Mouse (Mus musculus): Measurements from ENCODE around the gene Stk40. TPM values are rescaled to one million over a fixed set of nuclear protein-coding genes. Genes with fewer than 3 reads are reported as not detected.
A peak's percentile ranks its signal among the peaks of the same experiment; 100 is the strongest.
"Not testable (repeated sequence)": the region's sequence is repeated elsewhere in the genome, so short reads cannot be mapped to it uniquely, and the experiment has no call there.

Gene Stk40
- polyA plus RNA-seq, 1 experiment from 2014 or later, result 14.6 TPM

GRCm38 (mm10) chr4:126161456-126161855, 57.7 kb downstream of the Stk40 start:
- WGBS, result 90% methylated on average over 6 of the region's 6 CpGs
- Histone ChIP-seq H3K27me3 (replicated peaks; ENCODE audit: control insufficient read depth, insufficient read depth, low read length) (no peaks in the 10 kb centered on the region), H3K4me3 (ENCODE audit: low read depth, low read length) (no peak overlapping the region), H3K9me3 (ENCODE audit: control insufficient read depth) (no peaks in the 10 kb centered on the region), H3K36me3 (ENCODE audit: control insufficient read depth, insufficient read depth) (peaks cover 12% of the 10 kb centered on the region), H3K4me1 (replicated peaks; ENCODE audit: control insufficient read depth, insufficient read depth, low read length) (no peaks in the 10 kb centered on the region; the same call in 1 of the 2 replicates), H3K9ac (ENCODE audit: low read depth, low read length) (no peak overlapping the region), H3K27ac (ENCODE audit: low read depth, low read length) (no peak overlapping the region), H3K4me2 (replicated peaks; ENCODE audit: low read depth) (no peak overlapping the region)
- TF ChIP-seq CTCF (IDR thresholded peaks at IDR 0.05; ENCODE audit: low read depth), result no peak
- ATAC-seq, result no peak

GRCm38 (mm10) chr4:126161986-126162385, 58.2 kb downstream of the Stk40 start:
- Histone ChIP-seq H3K4me2 (replicated peaks; ENCODE audit: low read depth) (peak overlapping the region; percentile 99), H3K27ac (ENCODE audit: low read depth, low read length) (no peak overlapping the region), H3K9ac (ENCODE audit: low read depth, low read length) (no peak overlapping the region), H3K36me3 (ENCODE audit: control insufficient read depth, insufficient read depth) (peaks cover 17% of the 10 kb centered on the region), H3K9me3 (ENCODE audit: control insufficient read depth) (no peaks in the 10 kb centered on the region), H3K27me3 (replicated peaks; ENCODE audit: control insufficient read depth, insufficient read depth, low read length) (no peaks in the 10 kb centered on the region), H3K4me3 (ENCODE audit: low read depth, low read length) (peak overlapping the region; percentile 69), H3K4me1 (replicated peaks; ENCODE audit: control insufficient read depth, insufficient read depth, low read length) (no peaks in the 10 kb centered on the region; the same call in 1 of the 2 replicates)
- 70% methylated on average over 8 of the region's 9 CpGs for WGBS
- ATAC-seq, result no peak
- TF ChIP-seq CTCF (IDR thresholded peaks at IDR 0.05; ENCODE audit: low read depth), result no peak

GRCm38 (mm10) chr4:126162544-126163066, 58.8 kb downstream of the Stk40 start:
- WGBS, result under 1% methylated on average over 44 of the region's 44 CpGs
- ATAC-seq, result peak; percentile 91
- no peak for TF ChIP-seq CTCF (IDR thresholded peaks at IDR 0.05; ENCODE audit: low read depth)
- H3K27me3 ChIP-seq (replicated peaks; ENCODE audit: control insufficient read depth, insufficient read depth, low read length), result no peaks in the 10 kb centered on the region
- no peaks in the 10 kb centered on the region; the same call in 1 of the 2 replicates for H3K4me1 ChIP-seq (replicated peaks; ENCODE audit: control insufficient read depth, insufficient read depth, low read length)
- no peaks in the 10 kb centered on the region for H3K9me3 ChIP-seq (ENCODE audit: control insufficient read depth)
- peak overlapping the region; percentile 87 for H3K9ac ChIP-seq (ENCODE audit: low read depth, low read length)
- peak overlapping the region; percentile 69 for H3K4me3 ChIP-seq (ENCODE audit: low read depth, low read length)
- H3K36me3 ChIP-seq (ENCODE audit: control insufficient read depth, insufficient read depth), result peaks cover 22% of the 10 kb centered on the region
- peak overlapping the region; percentile 99 for H3K4me2 ChIP-seq (replicated peaks; ENCODE audit: low read depth)
- peak overlapping the region; percentile 99 for H3K27ac ChIP-seq (ENCODE audit: low read depth, low read length)

- Histone ChIP-seq H3K4me2 (replicated peaks; ENCODE audit: low read depth) (peak within 1 kb of the TSS; percentile 99), H3K4me3 (ENCODE audit: low read depth, low read length) (peak within 1 kb of the TSS; percentile 69), H3K27me3 (replicated peaks; ENCODE audit: control insufficient read depth, insufficient read depth, low read length) (no peaks in the 10 kb centered on the region), H3K9me3 (ENCODE audit: control insufficient read depth) (no peaks in the 10 kb centered on the region), H3K36me3 (ENCODE audit: control insufficient read depth, insufficient read depth) (peaks cover 27% of the 10 kb centered on the region), H3K4me1 (replicated peaks; ENCODE audit: control insufficient read depth, insufficient read depth, low read length) (no peaks in the 10 kb centered on the region; the same call in 1 of the 2 replicates), H3K27ac (ENCODE audit: low read depth, low read length) (peak within 1 kb of the TSS; percentile 99), H3K9ac (ENCODE audit: low read depth, low read length) (peak within 1 kb of the TSS; percentile 87)
- peak; percentile 62 for ATAC-seq
- no peak for TF ChIP-seq CTCF (IDR thresholded peaks at IDR 0.05; ENCODE audit: low read depth)
- 5% methylated on average over 22 of the region's 22 CpGs for WGBS
Measured at GRCm38 (mm10) chr4:126163067-126163659, 59.4 kb downstream of the Stk40 start, which contains the start of gene Sh3d21. Gene Sh3d21 (minus strand): TSS chr4:126163491.

- Histone ChIP-seq H3K27me3 (replicated peaks; ENCODE audit: control insufficient read depth, insufficient read depth, low read length) (no peaks in the 10 kb centered on the region), H3K27ac (ENCODE audit: low read depth, low read length) (peak overlapping the region; percentile 99), H3K4me2 (replicated peaks; ENCODE audit: low read depth) (peak overlapping the region; percentile 99), H3K9me3 (ENCODE audit: control insufficient read depth) (no peaks in the 10 kb centered on the region), H3K36me3 (ENCODE audit: control insufficient read depth, insufficient read depth) (peaks cover 31% of the 10 kb centered on the region), H3K9ac (ENCODE audit: low read depth, low read length) (no peak overlapping the region; the same call in 1 of the 2 replicates), H3K4me1 (replicated peaks; ENCODE audit: control insufficient read depth, insufficient read depth, low read length) (no peaks in the 10 kb centered on the region; the same call in 1 of the 2 replicates), H3K4me3 (ENCODE audit: low read depth, low read length) (no peak overlapping the region)
- peak; percentile 34 for ATAC-seq
- 40% methylated on average over 4 of the region's 4 CpGs for WGBS
- no peak for TF ChIP-seq CTCF (IDR thresholded peaks at IDR 0.05; ENCODE audit: low read depth)
Measured at GRCm38 (mm10) chr4:126163685-126164084, 59.9 kb downstream of the Stk40 start.

- WGBS, result 67% methylated on average over 8 of the region's 10 CpGs
- H3K27ac ChIP-seq (ENCODE audit: low read depth, low read length), result not testable (repeated sequence)
Measured at GRCm38 (mm10) chr4:126165092-126165491, 61.3 kb downstream of the Stk40 start.

More at GRCm38 (mm10) chr4:126165092-126165491, 61.3 kb downstream of the Stk40 start:
- peaks cover 43% of the 10 kb centered on the region for H3K36me3 ChIP-seq (ENCODE audit: control insufficient read depth, insufficient read depth)
- H3K9ac ChIP-seq (ENCODE audit: low read depth, low read length); H3K27me3 ChIP-seq (replicated peaks; ENCODE audit: control insufficient read depth, insufficient read depth, low read length); H3K4me3 ChIP-seq (ENCODE audit: low read depth, low read length); H3K9me3 ChIP-seq (ENCODE audit: control insufficient read depth); H3K4me1 ChIP-seq (replicated peaks; ENCODE audit: control insufficient read depth, insufficient read depth, low read length); H3K4me2 ChIP-seq (replicated peaks; ENCODE audit: low read depth); ATAC-seq: not testable (repeated sequence)
